Mouse (Mus musculus) liver, embryonic 14.5 days (tissue): ENCODE measurements around the gene Exosc5. TPM values are rescaled to one million over a fixed set of nuclear protein-coding genes. Genes with fewer than 3 reads are reported as not detected.

Experiments used
- ATAC-seq: fragments of 200-750 bp; cut with Nextera tagmentation; 2 replicates; pipeline ENCODE4 v1.8.0; 2017; ENCODE audit warnings: moderate number of reproducible peaks, mild to moderate bottlenecking, moderate library complexity; ENCODE audit not compliant: insufficient read depth
- DNase-seq, 3 experiments: peaks; one replicate each; pipeline ENCODE4 v3.0.0-alpha.2; 2012 to 2013; ENCODE audit warnings: low read depth in 3 of 3, low spot score in 3 of 3
- H3K27ac ChIP-seq: fragments of 300-500 bp; sonication (generic); 2 replicates; pipeline ENCODE4 v1.5.1; 2014; ENCODE audit warnings: moderate library complexity, mild to moderate bottlenecking, control low read depth, inconsistent platforms
- H3K27me3 ChIP-seq: fragments of 300-500 bp; sonication (generic); 2 replicates; pipeline ENCODE4 v1.6.1; 2014; ENCODE audit warnings: mild to moderate bottlenecking, low read length, moderate library complexity; ENCODE audit not compliant: control insufficient read depth, insufficient read depth
- H3K36me3 ChIP-seq: fragments of 300-500 bp; sonication (generic); replicated peaks from 2 replicates; pipeline ENCODE4 v1.6.1; 2014; ENCODE audit warnings: low read depth; ENCODE audit not compliant: control insufficient read depth, insufficient read depth
- H3K4me1 ChIP-seq, 2 experiments: fragments of 200-500 bp in 1 of 2; fragments of 300-500 bp in 1 of 2; sonication (generic) in 1 of 2; replicated peaks; 2 replicates each; pipeline ENCODE4 v1.6.1; 2012 to 2014; ENCODE audit warnings: antibody characterized with exemption in 1 of 2, inconsistent platforms in 1 of 2, low read length in 1 of 2; ENCODE audit not compliant: control insufficient read depth in 2 of 2, insufficient read depth in 2 of 2
- H3K4me2 ChIP-seq: fragments of 300-500 bp; sonication (generic); 2 replicates; pipeline ENCODE4 v1.6.1; 2014; ENCODE audit warnings: low read depth, mild to moderate bottlenecking, control low read depth, moderate library complexity
- H3K4me3 ChIP-seq, 2 experiments: fragments of 200-500 bp in 1 of 2; fragments of 300-500 bp in 1 of 2; sonication (generic) in 1 of 2; 2 replicates each; pipeline ENCODE4 v1.5.1; 2012 to 2014; ENCODE audit warnings: low read depth in 2 of 2, low read length in 2 of 2, mild to moderate bottlenecking in 2 of 2, control low read depth in 1 of 2, inconsistent platforms in 1 of 2, moderate library complexity in 1 of 2; ENCODE audit not compliant: insufficient read depth in 1 of 2
- H3K9ac ChIP-seq: fragments of 300-500 bp; sonication (generic); replicated peaks from 2 replicates; pipeline ENCODE4 v1.6.1; 2014; ENCODE audit warnings: mild to moderate bottlenecking, control low read depth, moderate library complexity
- H3K9me3 ChIP-seq: fragments of 300-500 bp; sonication (generic); 2 replicates; pipeline ENCODE4 v1.6.1; 2016; ENCODE audit warnings: low read length, mixed read lengths; ENCODE audit not compliant: control insufficient read depth
- CTCF ChIP-seq: IDR thresholded peaks from 2 replicates; pipeline ENCODE4 v1.5.1; 2016; ENCODE audit warnings: antibody characterized with exemption, low read depth, control low read depth
- EP300 ChIP-seq: IDR thresholded peaks from 2 replicates; pipeline ENCODE4 v1.6.1; 2016; ENCODE audit warnings: antibody characterized with exemption, low read depth
- whole genome bisulfite sequencing: fragments of 180-500 bp; shearing (Covaris S2); extraction: QIAGEN DNeasy Blood & Tissue Kit; methylation state at CpG from one replicate; pipeline ENCODE4 v1.1.7; 2014; ENCODE audit not compliant: insufficient replicate concordance; 5-methylcytosine and 5-hydroxymethylcytosine counted together
- polyA plus RNA-seq, 2 experiments: library from polyadenylated mRNA; depleted of rRNA in 1 of 2; stranded (reverse) in 1 of 2; unstranded in 1 of 2; fragments of >200 nt; fragmentation: Nextera tagmentation in 1 of 2; extraction: Ambion mirVana in 1 of 2; gene quantifications; 2 replicates each; pipeline versions ENCODE4 v1.2.1 to v1.2.3; 2012 to 2014

Exosc5 gene
- polyA plus RNA-seq, 2 experiments: 33.7 to 48.1 TPM

GRCm38 (mm10) chr7:25632679-25633078 lies 26.3 kb upstream of the Exosc5 start:
- ATAC-seq (no peak), DNase-seq (no peak)
- H3K36me3 ChIP-seq: no peaks in the 10 kb centered on the region
- no peak for TF ChIP-seq EP300
- TF ChIP-seq CTCF: no peak
- H3K9me3 ChIP-seq: no peaks in the 10 kb centered on the region
- H3K4me2 ChIP-seq: no peak overlapping the region
- no peak overlapping the region for H3K4me3 ChIP-seq
- H3K27ac ChIP-seq: no peak overlapping the region
- peaks cover under 1 to 3% of the 10 kb centered on the region in 2 experiments; a peak in 3 of 4 replicates for H3K4me1 ChIP-seq
- 32% methylated on average over 5 of the region's 5 CpGs for WGBS
- no peak overlapping the region for H3K9ac ChIP-seq
- H3K27me3 ChIP-seq: no peaks in the 10 kb centered on the region

- DNase-seq: no peak
- ATAC-seq: no peak
- Histone ChIP-seq H3K9me3 (no peaks in the 10 kb centered on the region), H3K4me3 (no peak overlapping the region), H3K4me1 (no peaks in the 10 kb centered on the region), H3K27ac (no peak overlapping the region), H3K9ac (no peak overlapping the region), H3K4me2 (no peak overlapping the region), H3K27me3 (no peaks in the 10 kb centered on the region), H3K36me3 (no peaks in the 10 kb centered on the region)
- WGBS: 47% methylated on average over 3 of the region's 3 CpGs
- TF ChIP-seq EP300: no peak
- TF ChIP-seq CTCF: no peak
Observed at GRCm38 (mm10) chr7:25636373-25636772, 22.6 kb upstream of the Exosc5 start.

- no peaks in the 10 kb centered on the region for H3K27me3 ChIP-seq
- ATAC-seq (no peak), DNase-seq (no peak)
- TF ChIP-seq EP300 (no peak), CTCF (no peak)
- H3K4me2 ChIP-seq: no peak overlapping the region
- H3K36me3 ChIP-seq: no peaks in the 10 kb centered on the region
- no peak overlapping the region for H3K27ac ChIP-seq
- no peaks in the 10 kb centered on the region for H3K9me3 ChIP-seq
- H3K4me1 ChIP-seq: no peaks in the 10 kb centered on the region
- H3K9ac ChIP-seq: no peak overlapping the region
- H3K4me3 ChIP-seq: no peak overlapping the region
- WGBS: 74% methylated on average over 5 of the region's 5 CpGs
Observed at GRCm38 (mm10) chr7:25637099-25637498, 21.9 kb upstream of the Exosc5 start.

GRCm38 (mm10) chr7:25639754-25640153 lies 19.2 kb upstream of the Exosc5 start:
- WGBS: 72% methylated on average over 4 of the region's 4 CpGs
- DNase-seq: no peak
- H3K9me3 ChIP-seq: no peaks in the 10 kb centered on the region

GRCm38 (mm10) chr7:25644136-25644535 lies 14.8 kb upstream of the Exosc5 start:
- WGBS: 37% methylated on average over 10 of the region's 10 CpGs
- no peak overlapping the region for H3K4me2 ChIP-seq
- H3K9me3 ChIP-seq: no peaks in the 10 kb centered on the region
- H3K9ac ChIP-seq: no peak overlapping the region
- H3K27ac ChIP-seq: no peak overlapping the region
- H3K4me1 ChIP-seq: no peaks in the 10 kb centered on the region
- no peaks in the 10 kb centered on the region for H3K27me3 ChIP-seq
- TF ChIP-seq EP300 (no peak), CTCF (no peak)
- no peak overlapping the region for H3K4me3 ChIP-seq
- no peaks in the 10 kb centered on the region for H3K36me3 ChIP-seq
- DNase-seq (no peak), ATAC-seq (no peak)

More at GRCm38 (mm10) chr7:25639754-25640153, 19.2 kb upstream of the Exosc5 start:
- Histone ChIP-seq H3K36me3 (no peaks in the 10 kb centered on the region), H3K27me3 (no peaks in the 10 kb centered on the region), H3K4me3 (no peak overlapping the region), H3K4me1 (no peaks in the 10 kb centered on the region), H3K27ac (no peak overlapping the region), H3K4me2 (no peak overlapping the region), H3K9ac (no peak overlapping the region)
- TF ChIP-seq EP300: no peak
- TF ChIP-seq CTCF: no peak
- no peak for ATAC-seq
